22 mouse cellular contexts compared by ENCODE assay signal in genomic region chr4:25197310-25197709, GRCm38 (mm10). TPM values are rescaled to one million over a fixed set of nuclear protein-coding genes. Genes with fewer than 3 reads are reported as not detected.
"Had no signal": no experiment of that assay in that cellular context is flagged by ENCODE, and none has a peak within 500 bp of the region (broad histone marks: within the 10 kb centered on the region; RNA-seq: fewer than 3 reads in every experiment).

No protein-coding gene starts in this region.

- DNase-seq: lung, adult 18-20 months; lung, embryonic 14.5 days; lung, postnatal 10 days; lung, postnatal 4 days; midbrain, embryonic 14.5 days; retina, postnatal 1 day; right cerebral cortex, adult 18-20 months; right cerebral cortex, postnatal 25 days; right cerebral cortex, postnatal 4 days; spleen, adult 18-20 months; thymus, adult 18-20 months; thymus, postnatal 14 days; thymus, postnatal 36 days had no signal

- H3K27ac ChIP-seq: liver, embryonic 14.5 days; midbrain, embryonic 12.5 days; neural tube, embryonic 13.5 days; neural tube, embryonic 15.5 days had no signal

- H3K9ac ChIP-seq: liver, embryonic 14.5 days; lung, embryonic 14.5 days; midbrain, embryonic 12.5 days; neural tube, embryonic 13.5 days; neural tube, embryonic 15.5 days had no signal

- H3K4me2 ChIP-seq: lung, embryonic 14.5 days; midbrain, embryonic 12.5 days; neural tube, embryonic 13.5 days; neural tube, embryonic 15.5 days had no signal

- H3K27me3 ChIP-seq: midbrain, embryonic 12.5 days; neural tube, embryonic 13.5 days; neural tube, embryonic 15.5 days had no signal

- H3K4me1 ChIP-seq: midbrain, embryonic 12.5 days; neural tube, embryonic 13.5 days; neural tube, embryonic 15.5 days had no signal

- H3K36me3 ChIP-seq: midbrain, embryonic 12.5 days; neural tube, embryonic 13.5 days; neural tube, embryonic 15.5 days had no signal

- H3K9me3 ChIP-seq: midbrain, embryonic 12.5 days; neural tube, embryonic 13.5 days; neural tube, embryonic 15.5 days had no signal

- H3K4me3 ChIP-seq: midbrain, embryonic 12.5 days; myocyte; neural tube, embryonic 13.5 days; neural tube, embryonic 15.5 days had no signal

RNA-seq across cellular contexts. Expression of gene Fhl5, which starts 45.4 kb away (rescaled TPM):
- total RNA-seq: megakaryocyte, adult 5-6 weeks; megakaryocyte-erythroid progenitor cell, adult 5-6 weeks had no signal
- polyA plus RNA-seq: liver, embryonic 14.5 days; liver, embryonic 16.5 days; lung, embryonic 14.5 days; midbrain, embryonic 12.5 days; myocyte; neural tube, embryonic 13.5 days; neural tube, embryonic 15.5 days; small intestine, adult 2 months had no signal
